Mouse (Mus musculus) stomach, postnatal 0 days (tissue): Measurements from ENCODE around the gene Cpvl.

ENCODE experiments used
- CTCF ChIP-seq: IDR thresholded peaks from 2 replicates; pipeline ENCODE4 v1.5.1; 2016; ENCODE audit warnings: antibody characterized with exemption, low read depth, mild to moderate bottlenecking, moderate library complexity
- EP300 ChIP-seq: optimal IDR thresholded peaks from 2 replicates; pipeline ENCODE3; 2016; ENCODE audit warnings: antibody characterized with exemption

DNA sequence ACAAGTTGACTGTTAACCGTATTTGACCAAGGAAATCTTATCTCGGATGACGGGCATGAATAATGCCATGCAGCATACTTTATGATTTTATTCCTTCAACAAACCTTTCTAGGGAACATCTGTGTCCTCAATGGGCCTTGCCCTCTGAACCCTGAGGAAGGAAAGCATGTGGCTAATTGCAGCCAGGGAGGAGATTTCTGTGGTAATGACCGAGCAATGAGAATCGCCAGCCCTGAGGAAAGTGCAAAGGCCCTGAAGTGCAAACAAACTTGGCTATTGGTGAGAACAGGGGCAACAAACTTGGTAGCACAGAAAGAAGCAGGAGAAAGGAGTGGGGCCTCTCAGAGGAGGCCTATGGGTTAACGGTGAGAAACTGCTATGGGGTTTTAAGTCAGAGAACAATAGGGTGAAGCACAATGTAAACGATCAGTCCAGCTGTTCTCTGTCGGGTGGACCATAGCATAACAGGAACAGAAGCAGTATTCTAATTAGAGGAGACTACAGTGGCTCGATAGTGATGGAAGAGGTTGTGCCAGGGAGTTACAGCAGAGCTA is 3.7 kb upstream of the Cpvl start:
- TF ChIP-seq CTCF = no peak
- no peak for TF ChIP-seq EP300
